Mouse (Mus musculus) heart, embryonic 16.5 days (tissue): ENCODE measurements around the gene Sept9. TPM values are rescaled to one million over a fixed set of nuclear protein-coding genes. Genes with fewer than 3 reads are reported as not detected.

Source experiments
- ATAC-seq: fragments of 200-750 bp; cut with Nextera tagmentation; replicated peaks from 2 replicates; pipeline ENCODE4 v1.8.0; 2017; ENCODE audit warnings: moderate number of reproducible peaks; ENCODE audit not compliant: insufficient read depth, low FRiP score; ENCODE audit errors: extremely low read depth
- H3K27ac ChIP-seq: fragments of 300-500 bp; sonication (generic); 2 replicates; pipeline ENCODE4 v1.5.1; 2014; ENCODE audit warnings: mild to moderate bottlenecking, low read length, control low read depth, moderate library complexity
- H3K27me3 ChIP-seq: fragments of 300-500 bp; sonication (generic); 2 replicates; pipeline ENCODE4 v1.6.1; 2014; ENCODE audit warnings: low read length, mixed read lengths; ENCODE audit not compliant: control insufficient read depth, insufficient read depth
- H3K36me3 ChIP-seq: fragments of 300-500 bp; sonication (generic); 2 replicates; pipeline ENCODE4 v1.6.1; 2014; ENCODE audit not compliant: control insufficient read depth, insufficient read depth
- H3K4me1 ChIP-seq: fragments of 300-500 bp; sonication (generic); 2 replicates; pipeline ENCODE4 v1.6.1; 2014; ENCODE audit warnings: low read length, mixed read lengths; ENCODE audit not compliant: control insufficient read depth, insufficient read depth
- H3K4me2 ChIP-seq: fragments of 300-500 bp; sonication (generic); 2 replicates; pipeline ENCODE4 v1.6.1; 2014; ENCODE audit warnings: low read depth, mild to moderate bottlenecking, control low read depth, low read length
- H3K4me3 ChIP-seq: fragments of 300-500 bp; sonication (generic); 2 replicates; pipeline ENCODE4 v1.5.1; 2014; ENCODE audit warnings: mild to moderate bottlenecking, control low read depth, low read length
- H3K9ac ChIP-seq: fragments of 300-500 bp; sonication (generic); 2 replicates; pipeline ENCODE4 v1.6.1; 2014; ENCODE audit warnings: low read length, control low read depth
- H3K9me3 ChIP-seq: fragments of 300-500 bp; sonication (generic); replicated peaks from 2 replicates; pipeline ENCODE4 v1.6.1; 2016; ENCODE audit warnings: low read length; ENCODE audit not compliant: control insufficient read depth
- WGBS: fragments of 180-500 bp; shearing (Covaris S2); extraction: QIAGEN DNeasy Blood & Tissue Kit; methylation state at CpG from one replicate; pipeline ENCODE4 v1.1.7; 2014; 5-methylcytosine and 5-hydroxymethylcytosine counted together
- polyA plus RNA-seq: library from polyadenylated mRNA; unstranded; fragments of >200 nt; fragmentation: Nextera tagmentation; extraction: Ambion mirVana; gene quantifications from 2 replicates; pipeline ENCODE4 v1.2.1, GENCODE M21; 2015

Gene Sept9
- polyA plus RNA-seq, 1 experiment from 2014 or later: 71.0 TPM

DNA sequence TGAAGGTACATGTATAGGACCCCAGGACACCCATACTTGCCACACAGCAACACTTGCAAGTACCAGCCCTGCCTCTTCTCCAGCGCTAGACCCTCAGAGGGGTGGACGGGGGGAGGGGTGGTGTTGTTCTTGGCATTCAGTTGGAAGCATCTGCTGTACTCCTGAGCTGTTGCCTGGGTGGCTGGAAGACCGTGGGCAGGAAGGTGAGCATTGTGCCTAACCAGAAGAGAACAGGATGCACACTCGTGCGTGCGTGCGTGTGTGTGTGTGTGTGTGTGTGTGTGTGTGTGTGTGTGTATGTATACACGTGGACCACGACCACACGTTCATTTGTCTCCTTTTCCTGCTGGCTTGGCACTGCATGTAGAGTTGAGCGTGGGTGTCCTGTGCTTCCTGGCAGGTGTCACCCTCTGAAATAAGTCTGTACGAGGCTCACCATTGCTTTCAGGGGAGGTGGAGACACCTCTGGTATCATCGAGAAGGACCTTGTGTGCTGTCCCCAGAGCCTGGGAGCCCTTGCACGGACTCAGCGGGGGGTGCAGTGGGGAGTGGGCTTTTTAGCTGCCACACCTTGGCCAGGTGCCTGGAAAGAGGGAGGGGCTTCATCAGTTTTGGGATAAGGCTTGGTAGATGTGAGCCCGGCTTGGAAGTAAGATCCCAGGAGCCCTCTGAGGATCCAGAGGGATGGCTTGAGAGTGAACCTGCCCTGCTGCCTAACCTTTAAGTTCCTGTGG lies 127.6 kb downstream of the Sept9 start:
- Histone ChIP-seq H3K4me1 (peaks cover 61% of the 10 kb centered on the region), H3K4me3 (peak overlapping the region; percentile 28), H3K9me3 (no peaks in the 10 kb centered on the region), H3K36me3 (no peaks in the 10 kb centered on the region), H3K27me3 (no peaks in the 10 kb centered on the region), H3K4me2 (peak overlapping the region; percentile 33), H3K9ac (peak overlapping the region; percentile 17), H3K27ac (peak overlapping the region; percentile 28; the same call in 1 of the 2 replicates)
- ATAC-seq: no peak
- WGBS: 58% methylated on average over 16 of the region's 16 CpGs

DNA sequence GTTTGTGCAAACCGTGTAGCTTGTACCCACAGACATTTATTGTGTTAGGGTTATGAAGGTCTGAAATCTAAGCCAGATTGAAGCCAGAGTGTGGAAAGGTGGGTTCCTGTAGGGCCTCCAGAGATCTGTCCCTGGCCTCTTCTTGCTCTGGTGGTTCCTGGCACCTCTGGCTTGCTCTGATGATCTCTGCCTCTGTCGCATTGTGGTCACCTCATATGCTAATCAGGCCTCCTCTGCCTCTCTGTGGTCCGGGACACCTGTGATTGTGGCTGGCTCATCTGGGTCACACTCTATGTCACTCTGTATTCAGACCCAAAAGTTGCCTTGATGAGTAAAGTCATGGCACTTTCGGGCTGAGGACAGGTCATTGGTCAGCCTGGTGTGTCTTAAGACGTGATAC lies 128.2 kb downstream of the Sept9 start:
- peak overlapping the region; percentile 28 for H3K4me3 ChIP-seq
- H3K9ac ChIP-seq: no peak overlapping the region; the same call in 1 of the 2 replicates
- H3K27ac ChIP-seq: peak overlapping the region; percentile 8; the same call in 1 of the 2 replicates
- H3K4me1 ChIP-seq: peaks cover 60% of the 10 kb centered on the region
- no peaks in the 10 kb centered on the region for H3K36me3 ChIP-seq
- H3K27me3 ChIP-seq: no peaks in the 10 kb centered on the region
- no peaks in the 10 kb centered on the region for H3K9me3 ChIP-seq
- peak overlapping the region; percentile 33; the same call in 1 of the 2 replicates for H3K4me2 ChIP-seq
- ATAC-seq: no peak
- 72% methylated on average over 5 of the region's 5 CpGs for WGBS

DNA sequence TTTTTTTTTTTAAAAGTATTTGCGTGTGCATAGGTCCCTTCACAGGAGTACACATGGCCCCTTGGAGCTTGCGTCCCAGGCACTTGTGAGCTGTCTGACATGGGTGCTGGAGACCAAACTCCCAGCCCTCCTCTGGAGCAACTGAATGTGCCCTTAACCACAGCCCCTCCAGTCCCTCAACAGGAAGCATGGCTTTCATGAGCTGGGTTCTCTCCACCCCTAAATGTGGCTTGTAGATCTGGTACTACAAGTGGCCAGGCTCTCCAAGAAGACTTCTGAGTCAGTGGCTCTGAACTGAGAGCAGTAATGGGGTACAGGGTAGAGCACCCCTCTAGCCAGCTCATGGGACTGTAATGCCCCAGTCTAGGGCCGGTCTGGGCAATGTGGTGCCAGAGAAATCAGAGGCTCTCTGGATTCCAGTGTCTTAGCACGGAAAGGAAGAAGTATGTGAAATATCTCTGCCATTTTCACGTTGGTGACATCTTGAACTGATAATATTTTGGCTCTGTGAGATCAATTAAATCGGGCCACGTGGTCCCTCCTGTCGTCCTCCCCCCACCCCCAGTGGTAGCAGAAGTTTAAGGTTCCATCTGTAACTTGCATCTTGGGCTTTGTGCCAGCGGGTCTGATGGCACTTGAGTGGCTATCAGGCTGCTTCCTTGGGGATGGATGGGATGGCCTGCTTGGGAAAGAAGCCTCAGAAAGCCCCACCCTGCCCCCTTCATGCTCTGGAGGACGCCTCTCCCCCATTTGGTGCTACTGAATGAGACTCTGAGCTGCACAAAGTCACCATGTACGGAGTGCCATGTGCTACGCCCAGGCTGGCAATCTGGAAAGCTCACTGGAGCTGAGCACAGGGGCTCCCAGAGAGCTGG lies 130.9 kb downstream of the Sept9 start:
- H3K9ac ChIP-seq: no peak overlapping the region
- H3K4me1 ChIP-seq: peaks cover 67% of the 10 kb centered on the region
- no peaks in the 10 kb centered on the region for H3K9me3 ChIP-seq
- no peaks in the 10 kb centered on the region for H3K27me3 ChIP-seq
- H3K4me3 ChIP-seq: no peak overlapping the region
- no peak overlapping the region for H3K4me2 ChIP-seq
- no peaks in the 10 kb centered on the region for H3K36me3 ChIP-seq
- H3K27ac ChIP-seq: peak overlapping the region; percentile 52; the same call in 1 of the 2 replicates
- WGBS: 63% methylated on average over 12 of the region's 12 CpGs
- ATAC-seq: no peak

DNA sequence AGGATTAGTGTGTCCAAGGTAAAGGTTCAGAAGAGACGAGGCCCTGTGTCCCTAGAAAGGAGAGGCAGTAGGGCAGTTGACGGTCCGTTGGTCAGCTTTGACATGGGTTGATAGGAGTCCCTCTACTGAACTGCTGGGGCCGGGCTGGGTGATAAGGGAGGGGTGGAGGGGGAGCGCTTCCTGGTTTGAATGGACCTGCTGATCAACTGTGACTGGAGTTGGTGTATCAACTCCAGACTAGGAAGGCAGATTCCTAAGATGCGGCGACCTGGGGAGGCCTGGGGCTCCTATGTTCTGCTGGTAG lies 131.4 kb downstream of the Sept9 start:
- 38% methylated on average over 7 of the region's 7 CpGs for WGBS
- H3K9ac ChIP-seq: no peak overlapping the region
- ATAC-seq: no peak
- no peak overlapping the region; the same call in 1 of the 2 replicates for H3K4me2 ChIP-seq
- no peaks in the 10 kb centered on the region for H3K36me3 ChIP-seq
- H3K4me1 ChIP-seq: peaks cover 68% of the 10 kb centered on the region
- no peaks in the 10 kb centered on the region for H3K9me3 ChIP-seq
- peak overlapping the region; percentile 52; the same call in 1 of the 2 replicates for H3K27ac ChIP-seq
- no peak overlapping the region for H3K4me3 ChIP-seq
- H3K27me3 ChIP-seq: no peaks in the 10 kb centered on the region

DNA sequence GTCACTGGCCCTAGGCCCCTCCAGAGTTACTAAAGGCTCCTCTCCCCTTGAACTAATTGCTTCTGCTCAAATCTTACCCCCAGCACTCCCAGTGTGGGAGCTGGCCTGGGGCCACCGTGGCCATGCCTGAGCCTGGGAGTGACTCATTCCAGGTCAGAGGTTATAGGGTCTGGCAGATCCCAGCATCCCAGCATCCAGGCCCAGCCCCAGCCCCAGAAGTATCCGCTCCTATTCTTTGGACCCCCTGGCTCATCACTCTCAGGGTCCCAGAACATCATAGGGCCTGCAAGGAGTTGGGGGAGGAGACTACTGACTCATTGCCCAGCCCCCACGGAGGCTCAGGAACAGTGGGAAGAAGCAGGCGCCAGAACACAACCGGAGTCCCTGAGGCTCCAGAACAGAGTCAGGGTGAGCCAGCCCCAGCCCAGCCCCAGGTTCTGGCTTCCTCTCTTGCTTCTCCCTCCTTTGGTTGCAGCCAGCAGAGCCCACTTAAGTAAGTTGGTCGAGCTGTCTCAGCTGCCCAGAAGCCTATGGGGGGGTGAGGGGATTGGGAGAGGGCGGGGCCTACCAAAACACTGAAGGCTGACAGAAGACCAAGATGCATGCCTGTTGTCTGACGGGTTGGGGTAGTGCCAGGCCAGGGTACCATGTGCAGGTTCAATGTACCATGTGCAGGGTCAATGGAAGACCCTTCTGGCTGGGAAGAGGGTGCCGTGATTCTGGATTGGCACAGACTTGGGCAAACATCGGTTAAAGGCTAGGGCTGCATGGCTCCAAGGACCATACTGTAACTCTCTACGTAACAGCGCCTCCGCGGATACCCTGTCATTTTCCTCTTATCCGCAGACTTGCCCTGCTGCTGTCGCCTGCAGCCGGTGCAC lies 132.1 kb downstream of the Sept9 start:
- peak; percentile 6; the same call in 1 of the 2 replicates for ATAC-seq
- Histone ChIP-seq H3K27ac (peak overlapping the region; percentile 82), H3K36me3 (no peaks in the 10 kb centered on the region), H3K9me3 (no peaks in the 10 kb centered on the region), H3K4me1 (peaks cover 67% of the 10 kb centered on the region), H3K4me3 (peak overlapping the region; percentile 68), H3K27me3 (no peaks in the 10 kb centered on the region), H3K9ac (peak overlapping the region; percentile 88), H3K4me2 (peak overlapping the region; percentile 96)
- WGBS: 6% methylated on average over 17 of the region's 17 CpGs

DNA sequence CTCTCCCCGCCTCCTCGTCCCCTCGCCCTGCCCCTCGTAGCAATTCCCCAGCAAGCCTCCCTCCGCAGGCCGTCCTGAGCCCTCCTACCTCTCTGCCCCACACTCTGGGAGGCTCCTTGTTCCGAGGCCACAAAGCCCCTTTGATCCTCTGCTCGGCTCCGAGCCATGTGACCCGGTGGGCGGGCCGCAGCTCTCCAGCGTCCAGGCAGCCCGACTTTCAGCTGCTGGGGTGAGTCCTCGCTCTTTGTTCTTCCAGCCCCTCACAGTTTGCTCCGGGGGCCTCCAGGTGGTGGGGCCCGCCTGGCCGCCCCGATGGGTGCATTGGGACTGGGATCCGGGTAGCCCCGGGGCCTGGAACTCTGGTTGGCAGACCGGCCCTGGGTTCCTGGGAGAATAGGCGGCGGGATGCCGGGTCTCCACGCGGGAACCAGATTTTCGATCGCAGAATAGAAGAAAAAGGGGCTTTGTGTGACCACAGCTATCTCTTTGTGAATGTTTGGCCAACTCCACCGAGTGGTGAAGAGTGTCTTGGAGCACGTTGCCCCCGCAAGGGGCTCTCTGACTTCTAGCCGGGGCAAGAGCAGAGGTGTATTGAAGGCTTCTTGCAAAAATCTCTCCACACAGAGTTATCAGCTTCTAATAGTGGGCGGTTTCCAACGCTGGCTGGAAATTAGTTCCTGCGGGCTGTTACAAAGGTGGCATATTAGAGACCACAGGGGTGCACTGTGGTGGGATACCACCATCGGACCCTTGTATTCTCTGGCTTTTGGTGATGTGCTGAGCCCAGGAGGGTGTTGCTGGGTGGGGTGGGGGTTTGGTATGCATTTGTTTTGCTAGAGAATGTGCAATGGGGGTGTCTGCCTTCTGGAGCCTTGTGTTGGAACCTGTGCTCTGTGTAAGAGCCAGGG lies 133.0 kb downstream of the Sept9 start:
- no peaks in the 10 kb centered on the region for H3K27me3 ChIP-seq
- H3K9me3 ChIP-seq: no peaks in the 10 kb centered on the region
- peaks cover 64% of the 10 kb centered on the region for H3K4me1 ChIP-seq
- peak; percentile 73 for ATAC-seq
- H3K27ac ChIP-seq: peak overlapping the region; percentile 82
- H3K4me3 ChIP-seq: peak overlapping the region; percentile 68
- H3K9ac ChIP-seq: peak overlapping the region; percentile 88
- WGBS: 2% methylated on average over 37 of the region's 37 CpGs
- H3K4me2 ChIP-seq: peak overlapping the region; percentile 96
- no peaks in the 10 kb centered on the region for H3K36me3 ChIP-seq

DNA sequence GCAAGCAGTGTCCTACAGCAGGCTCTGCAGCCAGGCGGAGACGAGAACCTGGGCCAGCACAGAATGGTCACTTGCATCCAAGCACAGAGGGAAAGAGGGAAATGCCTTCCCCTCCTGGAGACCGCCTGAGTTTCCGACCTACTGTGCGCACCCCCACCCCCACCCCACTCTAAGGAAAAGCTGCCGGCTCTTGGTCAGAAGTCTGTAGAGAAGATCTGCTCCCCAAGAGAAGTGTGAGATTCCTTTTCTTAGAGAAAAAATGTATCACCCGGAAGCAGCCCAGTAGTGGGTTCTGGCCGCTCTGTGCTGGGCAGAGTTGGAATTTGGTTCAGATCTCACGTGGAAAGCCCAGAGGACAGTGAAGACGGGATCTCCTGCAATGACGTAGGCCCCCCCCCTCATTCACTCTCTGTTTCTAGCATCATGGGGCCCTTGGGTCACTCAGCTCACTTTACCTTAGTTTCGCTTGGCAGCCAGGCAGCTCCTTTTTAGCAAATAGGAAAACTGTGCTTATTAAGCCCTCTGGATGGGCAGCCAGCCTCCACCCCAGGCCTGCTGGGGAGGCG lies 133.8 kb downstream of the Sept9 start:
- Histone ChIP-seq H3K4me3 (peak overlapping the region; percentile 68), H3K4me2 (peak overlapping the region; percentile 96), H3K9ac (peak overlapping the region; percentile 88), H3K27ac (peak overlapping the region; percentile 82), H3K4me1 (peaks cover 70% of the 10 kb centered on the region), H3K27me3 (no peaks in the 10 kb centered on the region), H3K9me3 (no peaks in the 10 kb centered on the region), H3K36me3 (no peaks in the 10 kb centered on the region)
- WGBS: 37% methylated on average over 13 of the region's 13 CpGs
- ATAC-seq: no peak
